Mouse (Mus musculus): ENCODE data around the gene Ryr1. TPM values are rescaled to one million over a fixed set of nuclear protein-coding genes. Genes with fewer than 3 reads are reported as not detected.

Gene Ryr1
- polyA plus RNA-seq, 1 experiment from 2014 or later = 19.7 TPM

DNA sequence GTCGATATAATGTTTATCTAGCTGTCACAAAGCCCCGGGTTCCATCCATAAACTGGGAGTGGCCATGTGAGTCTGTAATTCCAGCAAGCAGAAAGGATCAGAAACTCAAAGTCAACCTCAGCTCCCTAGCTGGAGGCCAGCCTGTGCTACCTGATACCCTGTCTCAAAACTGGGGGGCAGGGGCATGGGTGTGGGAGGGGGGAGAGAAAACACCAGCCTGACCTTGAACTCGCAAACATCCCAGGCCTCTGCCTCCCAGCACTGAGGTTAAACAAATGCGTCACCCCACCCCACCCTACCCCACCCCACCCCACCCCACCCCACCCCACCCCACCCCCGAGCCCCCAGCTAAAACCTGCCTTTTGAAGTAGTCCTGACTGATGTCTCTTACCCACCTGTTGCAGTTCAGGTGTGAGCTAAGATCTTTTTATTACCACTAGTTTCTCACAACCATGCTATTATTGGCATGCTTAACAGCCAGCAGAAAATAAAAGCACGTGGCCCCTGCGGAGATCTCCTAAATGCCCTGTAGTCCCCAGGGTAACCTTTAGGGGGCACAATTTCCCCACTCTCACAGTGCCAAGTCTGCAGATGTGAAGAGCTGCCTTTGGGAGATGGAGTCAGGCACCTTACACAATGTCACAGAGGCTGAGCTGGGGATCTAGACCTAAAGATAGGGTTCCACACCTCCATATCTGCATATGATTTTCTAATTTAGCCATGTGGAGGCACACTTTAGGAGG is 1.4 kb upstream of the Ryr1 start:
- peaks cover 10% of the 10 kb centered on the region for H3K4me1 ChIP-seq (replicated peaks; ENCODE audit: control insufficient read depth, insufficient read depth, low read length)
- H3K36me3 ChIP-seq (ENCODE audit: control insufficient read depth, insufficient read depth) = no peaks in the 10 kb centered on the region
- WGBS = 31% methylated on average over 7 of the region's 7 CpGs
- H3K4me3 ChIP-seq (replicated peaks; ENCODE audit: low read length) = no peak overlapping the region
- no peak overlapping the region for H3K27ac ChIP-seq (ENCODE audit: low read length)
- no peak for ATAC-seq
- no peak overlapping the region for H3K4me2 ChIP-seq (ENCODE audit: low read length)
- no peaks in the 10 kb centered on the region for H3K27me3 ChIP-seq (replicated peaks; ENCODE audit: control insufficient read depth, insufficient read depth, low read length)
- no peaks in the 10 kb centered on the region for H3K9me3 ChIP-seq (ENCODE audit: control insufficient read depth, low read length)
- no peak overlapping the region for H3K9ac ChIP-seq (replicated peaks; ENCODE audit: low read depth, low read length)

DNA sequence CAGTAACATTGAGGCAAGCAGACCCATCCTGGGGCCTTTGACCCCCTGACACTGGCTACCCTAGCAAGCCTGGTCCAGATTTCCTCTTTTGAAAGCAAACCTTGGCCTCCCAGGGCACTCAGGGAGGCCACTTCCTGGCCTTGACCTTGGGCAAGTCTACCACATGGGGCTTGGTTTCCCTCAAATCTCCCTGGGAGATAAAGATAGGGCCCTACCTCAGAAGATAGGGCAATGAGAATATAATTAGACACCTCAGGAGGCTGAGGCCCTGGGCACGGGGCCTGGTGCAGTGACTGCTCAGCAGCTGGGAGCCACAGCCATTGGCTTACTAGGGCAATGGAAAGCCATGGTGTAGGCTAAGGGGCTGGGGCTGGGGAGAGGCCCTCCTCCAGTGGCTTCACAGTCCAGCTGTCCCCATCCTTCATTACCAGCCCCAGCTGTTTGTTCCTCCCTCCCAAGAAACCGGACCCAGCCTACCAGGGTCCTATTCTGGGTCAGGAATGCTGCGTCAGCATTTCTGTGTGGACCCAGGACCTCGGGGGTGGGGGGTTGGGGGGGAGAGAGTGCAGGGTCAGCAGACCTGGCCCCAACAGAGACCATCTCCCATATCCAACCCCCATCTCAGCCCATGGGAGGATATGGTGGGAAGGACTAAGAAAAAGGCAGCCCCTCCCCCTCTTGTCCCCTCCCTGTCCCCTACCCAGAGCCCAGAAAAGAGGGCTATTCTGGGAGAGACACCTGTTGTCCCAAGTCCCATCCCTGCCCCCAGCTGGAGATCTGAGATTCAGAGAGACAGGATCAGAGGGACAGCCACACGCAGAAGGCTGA is 1.2 kb downstream of the Ryr1 start:
- no peak overlapping the region for H3K4me3 ChIP-seq (replicated peaks; ENCODE audit: low read length)
- peak overlapping the region; percentile 65 for H3K4me2 ChIP-seq (ENCODE audit: low read length)
- H3K27me3 ChIP-seq (replicated peaks; ENCODE audit: control insufficient read depth, insufficient read depth, low read length) = no peaks in the 10 kb centered on the region
- WGBS = 62% methylated on average over 5 of the region's 5 CpGs
- H3K9me3 ChIP-seq (ENCODE audit: control insufficient read depth, low read length) = no peaks in the 10 kb centered on the region
- no peak overlapping the region for H3K9ac ChIP-seq (replicated peaks; ENCODE audit: low read depth, low read length)
- no peak for ATAC-seq
- H3K27ac ChIP-seq (ENCODE audit: low read length) = no peak overlapping the region
- peaks cover 10% of the 10 kb centered on the region for H3K4me1 ChIP-seq (replicated peaks; ENCODE audit: control insufficient read depth, insufficient read depth, low read length)
- H3K36me3 ChIP-seq (ENCODE audit: control insufficient read depth, insufficient read depth) = no peaks in the 10 kb centered on the region

- Histone ChIP-seq H3K27ac (ENCODE audit: low read length) (no peak overlapping the region), H3K9me3 (ENCODE audit: control insufficient read depth, low read length) (no peaks in the 10 kb centered on the region), H3K4me2 (ENCODE audit: low read length) (no peak overlapping the region), H3K9ac (replicated peaks; ENCODE audit: low read depth, low read length) (no peak overlapping the region), H3K4me1 (replicated peaks; ENCODE audit: control insufficient read depth, insufficient read depth, low read length) (peaks cover 10% of the 10 kb centered on the region), H3K36me3 (ENCODE audit: control insufficient read depth, insufficient read depth) (no peaks in the 10 kb centered on the region), H3K27me3 (replicated peaks; ENCODE audit: control insufficient read depth, insufficient read depth, low read length) (no peaks in the 10 kb centered on the region), H3K4me3 (replicated peaks; ENCODE audit: low read length) (no peak overlapping the region)
- ATAC-seq = no peak
- 93% methylated on average over 9 of the region's 9 CpGs for WGBS
Observed at GRCm38 (mm10) chr7:29122821-29123220, 2.2 kb downstream of the Ryr1 start.

DNA sequence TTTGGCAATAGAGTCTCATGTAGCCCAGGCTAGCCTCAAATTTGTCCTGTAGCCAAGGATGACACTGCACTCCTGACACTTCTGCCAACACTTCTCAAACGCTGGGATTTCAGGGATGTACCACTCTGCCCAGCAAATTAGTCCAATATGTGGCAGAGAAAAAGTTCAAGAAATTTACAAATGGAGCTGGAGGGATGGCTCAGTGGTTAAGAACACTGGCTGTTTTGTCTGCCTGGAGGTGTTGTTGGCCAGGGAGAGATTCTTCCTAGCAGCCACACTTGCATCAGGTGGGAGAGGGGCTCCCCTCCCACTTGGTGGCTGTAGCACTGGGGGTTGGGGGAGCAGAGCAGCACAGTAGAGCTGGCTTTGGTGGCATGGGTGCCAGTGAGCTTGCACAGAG is 5.5 kb downstream of the Ryr1 start:
- Histone ChIP-seq H3K4me2 (ENCODE audit: low read length) (no peak overlapping the region), H3K4me3 (replicated peaks; ENCODE audit: low read length) (no peak overlapping the region), H3K27ac (ENCODE audit: low read length) (no peak overlapping the region), H3K4me1 (replicated peaks; ENCODE audit: control insufficient read depth, insufficient read depth, low read length) (peaks cover 3% of the 10 kb centered on the region), H3K27me3 (replicated peaks; ENCODE audit: control insufficient read depth, insufficient read depth, low read length) (no peaks in the 10 kb centered on the region), H3K9ac (replicated peaks; ENCODE audit: low read depth, low read length) (no peak overlapping the region), H3K9me3 (ENCODE audit: control insufficient read depth, low read length) (no peaks in the 10 kb centered on the region), H3K36me3 (ENCODE audit: control insufficient read depth, insufficient read depth) (no peaks in the 10 kb centered on the region)
- ATAC-seq = no peak
- WGBS = 83% methylated on average over 1 of the region's 1 CpGs

- Histone ChIP-seq H3K4me1 (replicated peaks; ENCODE audit: control insufficient read depth, insufficient read depth, low read length) (no peaks in the 10 kb centered on the region), H3K27ac (ENCODE audit: low read length) (no peak overlapping the region), H3K27me3 (replicated peaks; ENCODE audit: control insufficient read depth, insufficient read depth, low read length) (no peaks in the 10 kb centered on the region), H3K36me3 (ENCODE audit: control insufficient read depth, insufficient read depth) (no peaks in the 10 kb centered on the region), H3K4me3 (replicated peaks; ENCODE audit: low read length) (no peak overlapping the region), H3K4me2 (ENCODE audit: low read length) (no peak overlapping the region), H3K9me3 (ENCODE audit: control insufficient read depth, low read length) (no peaks in the 10 kb centered on the region), H3K9ac (replicated peaks; ENCODE audit: low read depth, low read length) (no peak overlapping the region)
- WGBS = 14% methylated on average over 18 of the region's 18 CpGs
- no peak for ATAC-seq
Observed at GRCm38 (mm10) chr7:29118142-29118851, 6.7 kb downstream of the Ryr1 start.

GRCm38 (mm10) chr7:29108992-29109955 is 15.7 kb downstream of the Ryr1 start:
- 30% methylated on average over 38 of the region's 38 CpGs for WGBS
- H3K4me2 ChIP-seq (ENCODE audit: low read length) = peak overlapping the region; percentile 39
- ATAC-seq = no peak
- H3K27ac ChIP-seq (ENCODE audit: low read length) = no peak overlapping the region
- H3K4me3 ChIP-seq (replicated peaks; ENCODE audit: low read length) = 0 out of 2 replicates have a peak overlapping the region, but pooled peaks have one; percentile 4
- no peaks in the 10 kb centered on the region for H3K4me1 ChIP-seq (replicated peaks; ENCODE audit: control insufficient read depth, insufficient read depth, low read length)
- H3K9me3 ChIP-seq (ENCODE audit: control insufficient read depth, low read length) = no peaks in the 10 kb centered on the region
- H3K36me3 ChIP-seq (ENCODE audit: control insufficient read depth, insufficient read depth) = no peaks in the 10 kb centered on the region
- H3K9ac ChIP-seq (replicated peaks; ENCODE audit: low read depth, low read length) = peak overlapping the region; percentile 27; the same call in 1 of the 2 replicates
- no peaks in the 10 kb centered on the region for H3K27me3 ChIP-seq (replicated peaks; ENCODE audit: control insufficient read depth, insufficient read depth, low read length)

DNA sequence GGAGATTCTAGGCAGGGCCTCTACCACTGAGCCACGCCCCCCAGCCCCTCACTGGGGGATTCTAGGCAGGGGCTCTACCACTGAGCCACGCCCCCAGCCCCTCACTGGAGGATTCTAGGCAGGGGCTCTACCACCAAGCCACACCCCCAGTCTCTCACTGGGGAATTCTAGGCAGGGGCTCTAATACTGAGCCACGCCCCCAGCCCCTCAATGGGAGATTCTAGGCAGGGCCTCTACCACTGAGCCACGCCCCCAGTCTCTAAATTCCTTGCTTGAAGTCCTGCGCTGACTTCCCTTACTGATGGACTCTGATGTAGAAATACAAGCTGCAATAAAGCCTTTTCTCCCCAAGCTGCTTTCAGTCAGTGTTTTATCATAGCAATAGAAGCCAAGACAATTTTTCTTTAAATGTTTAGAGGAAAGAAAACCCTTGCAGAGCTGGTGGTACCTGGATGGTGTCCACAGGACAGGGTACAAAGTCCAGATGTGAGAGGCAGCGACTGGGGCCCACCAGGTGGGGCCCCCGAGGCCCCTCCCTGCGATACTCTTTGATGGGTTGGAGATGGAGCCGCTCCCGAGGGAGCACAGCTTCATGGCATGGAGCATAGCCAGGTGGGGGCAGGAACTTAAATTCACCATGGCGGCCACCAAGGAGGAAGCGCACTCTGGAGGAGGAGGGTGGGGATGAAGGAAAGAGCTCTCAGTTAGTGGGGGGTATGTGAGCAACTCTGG is 23.5 kb downstream of the Ryr1 start:
- Histone ChIP-seq H3K9ac (replicated peaks; ENCODE audit: low read depth, low read length) (no peak overlapping the region), H3K4me3 (replicated peaks; ENCODE audit: low read length) (no peak overlapping the region), H3K27me3 (replicated peaks; ENCODE audit: control insufficient read depth, insufficient read depth, low read length) (no peaks in the 10 kb centered on the region), H3K4me1 (replicated peaks; ENCODE audit: control insufficient read depth, insufficient read depth, low read length) (no peaks in the 10 kb centered on the region), H3K4me2 (ENCODE audit: low read length) (no peak overlapping the region), H3K36me3 (ENCODE audit: control insufficient read depth, insufficient read depth) (no peaks in the 10 kb centered on the region), H3K27ac (ENCODE audit: low read length) (no peak overlapping the region), H3K9me3 (ENCODE audit: control insufficient read depth, low read length) (no peaks in the 10 kb centered on the region)
- no peak for ATAC-seq
- 92% methylated on average over 12 of the region's 12 CpGs for WGBS

GRCm38 (mm10) chr7:29097131-29097530 is 27.8 kb downstream of the Ryr1 start:
- Histone ChIP-seq H3K27ac (ENCODE audit: low read length) (no peak overlapping the region), H3K4me1 (replicated peaks; ENCODE audit: control insufficient read depth, insufficient read depth, low read length) (no peaks in the 10 kb centered on the region), H3K4me2 (ENCODE audit: low read length) (no peak overlapping the region), H3K27me3 (replicated peaks; ENCODE audit: control insufficient read depth, insufficient read depth, low read length) (no peaks in the 10 kb centered on the region), H3K4me3 (replicated peaks; ENCODE audit: low read length) (no peak overlapping the region), H3K36me3 (ENCODE audit: control insufficient read depth, insufficient read depth) (no peaks in the 10 kb centered on the region), H3K9ac (replicated peaks; ENCODE audit: low read depth, low read length) (no peak overlapping the region), H3K9me3 (ENCODE audit: control insufficient read depth, low read length) (no peaks in the 10 kb centered on the region)
- no peak for ATAC-seq
- WGBS = 84% methylated on average over 16 of the region's 16 CpGs

Measured in forebrain, embryonic 16.5 days (tissue).